Mouse (Mus musculus): ENCODE data around the gene AW146154.
"Not testable (repeated sequence)": the region's sequence is repeated elsewhere in the genome, so short reads cannot be mapped to it uniquely, and the experiment has no call there.

AW146154 gene

DNA sequence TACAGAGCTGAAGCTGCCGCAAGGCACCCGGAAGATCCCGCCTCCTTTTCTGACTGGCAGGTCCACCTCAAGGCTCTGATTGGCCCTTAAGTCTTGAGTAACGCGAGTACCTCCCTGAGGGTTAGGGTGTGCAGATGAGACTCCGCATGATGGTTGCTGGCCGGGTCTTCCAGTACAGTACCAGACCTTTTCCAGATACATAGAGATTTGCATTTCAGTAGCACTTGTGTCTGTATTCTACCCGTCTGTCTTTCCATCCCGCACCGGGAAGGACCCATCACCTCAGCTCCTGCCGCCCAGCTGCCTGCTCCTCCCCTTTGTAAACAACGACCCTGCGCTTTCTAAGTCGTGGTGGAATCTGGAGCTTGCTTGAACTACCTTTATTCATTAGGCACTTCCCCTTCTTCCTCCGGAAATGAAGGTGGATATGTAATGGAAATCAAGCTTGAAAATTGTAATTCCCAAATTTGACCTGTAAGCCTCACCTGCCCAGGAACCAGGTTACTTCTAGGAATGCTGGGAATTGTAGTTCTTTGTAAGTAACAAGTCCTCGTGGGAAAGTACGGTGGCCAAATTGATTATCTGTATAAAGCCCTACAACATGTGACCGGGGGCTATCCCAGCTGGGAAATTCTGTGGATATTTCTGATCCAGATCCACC, at the start of gene AW146154, which contains the start of gene Gm20449:
Gene AW146154 (minus strand): TSS at position 502 of the 661 bp plus-strand sequence.
Gene Gm20449 (minus strand): TSS at position 29 of the 661 bp plus-strand sequence.
- peak; percentile 95 to 98 for DNase-seq (ENCODE audit: low spot score in 2 of 2)

- no peak for DNase-seq (ENCODE audit: low spot score in 2 of 2)
These were observed 13.0 kb upstream of the AW146154 start for GRCm38 (mm10) chr7:41512672-41513071.

DNA sequence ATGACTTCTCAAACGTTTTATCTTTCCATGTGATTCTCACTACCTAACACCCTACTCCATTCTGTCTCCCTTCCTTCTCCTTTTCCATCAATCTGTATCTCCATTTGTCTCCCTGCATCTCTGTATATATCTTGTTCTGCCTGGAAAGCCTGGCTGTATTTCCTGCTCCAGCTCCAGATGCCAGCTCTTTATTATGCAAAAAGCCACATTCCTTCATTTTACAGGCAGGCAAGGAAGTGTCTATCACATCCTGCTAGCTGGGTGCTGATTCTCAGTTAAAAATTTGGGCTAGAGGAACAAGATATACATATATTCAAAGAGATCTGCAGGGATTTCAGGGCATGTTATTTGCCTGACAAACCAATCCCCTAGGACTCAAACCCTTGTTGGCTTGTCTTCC, 12.5 kb upstream of the AW146154 start:
- no peak for DNase-seq (ENCODE audit: low spot score in 2 of 2)

- DNase-seq (ENCODE audit: low spot score in 2 of 2): peak in 1 of 2 experiments; percentile 61
These were observed 2.7 kb upstream of the AW146154 start for GRCm38 (mm10) chr7:41502402-41502801.

- DNase-seq (ENCODE audit: low spot score in 2 of 2): peak; percentile 61 to 79
These were observed 653 bp upstream of the AW146154 start for GRCm38 (mm10) chr7:41500151-41500934.

DNA sequence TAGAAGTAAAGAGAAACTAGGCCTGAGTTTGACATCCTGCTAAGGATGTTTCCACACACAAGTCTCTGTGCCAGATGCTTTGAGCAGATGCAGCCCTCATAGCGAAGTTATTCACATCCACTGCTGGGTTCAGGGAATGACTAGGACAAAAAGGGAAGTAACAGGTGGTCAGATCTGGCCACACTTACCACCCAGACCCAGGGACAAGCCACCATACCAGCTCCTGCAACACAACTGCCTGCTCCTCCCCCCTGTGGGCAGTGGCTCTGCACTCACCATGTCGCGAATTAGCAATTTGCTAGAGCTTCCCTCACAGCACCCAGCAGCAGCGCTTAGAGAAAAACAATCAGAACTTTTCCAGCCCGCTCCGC, 687 bp downstream of the AW146154 start:
- not testable (repeated sequence) for DNase-seq (ENCODE audit: low spot score in 2 of 2)

DNA sequence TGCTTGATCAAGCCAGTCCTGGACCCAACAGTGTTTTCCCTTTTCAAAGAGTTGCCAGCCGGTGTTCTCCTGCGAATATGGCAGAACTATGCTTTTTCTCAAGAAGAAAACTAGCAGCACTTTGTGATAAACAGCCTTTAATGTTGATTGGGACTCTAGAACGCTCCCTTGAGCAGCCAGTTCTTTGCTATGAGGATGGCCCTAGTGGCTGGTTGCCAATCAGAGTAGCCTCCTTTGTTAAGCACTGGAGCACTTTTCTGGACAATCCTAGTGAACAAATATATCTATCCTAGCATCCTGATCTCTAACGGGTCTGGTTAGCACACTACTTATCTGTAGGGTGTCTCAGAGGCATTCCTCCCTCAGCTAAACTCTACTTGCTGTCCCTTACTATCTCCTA, 1.2 kb downstream of the AW146154 start:
- not testable (repeated sequence) for DNase-seq (ENCODE audit: low spot score in 2 of 2)

- peak in 1 of 2 experiments; percentile 67 for DNase-seq (ENCODE audit: low spot score in 2 of 2)
These were observed 1.8 kb downstream of the AW146154 start for GRCm38 (mm10) chr7:41497871-41498270.

DNA sequence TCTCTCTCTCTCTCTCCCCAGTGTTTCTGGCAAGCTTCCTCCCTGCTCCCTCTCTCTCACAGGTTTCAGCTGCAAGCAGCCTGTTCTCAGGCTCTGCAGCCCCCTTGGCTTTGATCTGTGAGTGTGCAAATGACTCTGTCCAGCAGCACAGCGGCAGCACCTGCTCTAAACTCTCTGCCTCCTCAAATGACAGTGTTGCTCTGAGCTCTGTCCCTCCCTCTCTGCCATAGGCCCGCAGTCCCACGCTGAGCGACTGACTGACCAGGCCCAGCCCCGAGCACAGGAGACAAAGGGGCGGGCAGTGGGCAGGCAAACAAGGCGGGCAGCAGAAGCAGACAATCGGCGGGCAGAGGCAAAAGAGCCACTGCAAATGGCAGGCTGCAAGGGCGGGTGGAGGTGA, 47.8 kb downstream of the AW146154 start:
- DNase-seq (ENCODE audit: low spot score in 2 of 2): no peak

DNA sequence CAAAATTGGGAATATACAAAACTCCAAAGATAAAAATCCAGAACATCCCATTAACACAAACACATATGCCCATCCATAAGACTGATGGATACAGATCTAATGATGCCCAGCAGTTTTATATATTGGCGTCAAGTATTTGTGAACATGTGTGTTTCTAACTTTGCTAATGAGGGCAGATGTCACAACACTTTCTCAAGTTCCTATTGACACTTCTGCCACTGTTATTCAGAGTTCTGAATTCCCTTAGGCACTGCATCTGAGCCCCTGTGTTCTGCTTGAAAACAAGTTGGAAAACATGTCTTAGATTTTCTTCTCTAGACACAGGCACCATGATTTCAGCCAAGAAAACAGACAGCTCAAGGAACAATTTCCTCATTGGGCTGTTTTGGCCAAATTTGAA, 51.1 kb downstream of the AW146154 start, which contains the start of gene Vmn2r57:
Gene Vmn2r57 (minus strand): TSS at position 101 of the 400 bp plus-strand sequence.
- DNase-seq (ENCODE audit: low spot score in 2 of 2): not testable (repeated sequence)
